In genomic region chr6:126938853-126939486, GRCm38 (mm10) we compare ENCODE assay signal across 8 mouse cellular contexts. TPM values are rescaled to one million over a fixed set of nuclear protein-coding genes. Genes with fewer than 3 reads are reported as not detected.
DNase-seq lines count a peak whose midpoint lies in the region; ATAC-seq lines count a peak whose summit lies in the region.

No protein-coding gene starts in this region.

- H3K4me3 ChIP-seq in liver, embryonic 13.5 days (replicated peaks): peak overlapping the region; percentile 91

- under 1% methylated on average over 31 of the region's 31 CpGs for WGBS in liver, embryonic 13.5 days (ENCODE audit: insufficient replicate concordance)

- peak overlapping the region; percentile 95 for H3K9ac ChIP-seq in liver, embryonic 13.5 days

- peak overlapping the region; percentile 88 for H3K27ac ChIP-seq in liver, embryonic 13.5 days

- H3K27me3 ChIP-seq in liver, embryonic 13.5 days: no peaks in the 10 kb centered on the region

- H3K9me3 ChIP-seq in liver, embryonic 13.5 days (replicated peaks): no peaks in the 10 kb centered on the region

- peak; percentile 19 for DNase-seq in embryo, embryonic 10.5 days (ENCODE audit: low spot score)
- no peak for DNase-seq in embryo, embryonic 11 days
- peak; percentile 1 for DNase-seq in thymus, postnatal 25 days
- DNase-seq in thymus, postnatal 4 days: no peak
- no peak for DNase-seq in liver, embryonic 13.5 days
- no peak for DNase-seq in layer of hippocampus, adult 9-10 months (ENCODE audit: low spot score)

- H3K4me2 ChIP-seq in liver, embryonic 13.5 days: peak overlapping the region; percentile 81

- H3K36me3 ChIP-seq in liver, embryonic 13.5 days: peaks cover 32% of the 10 kb centered on the region

- H3K4me1 ChIP-seq in liver, embryonic 13.5 days (replicated peaks): peaks cover 38% of the 10 kb centered on the region

- ATAC-seq in liver, embryonic 13.5 days (ENCODE audit: low read depth): peak; percentile 1; the same call in 1 of the 2 replicates
- ATAC-seq in monocyte, adult 5-6 weeks (replicated peaks; ENCODE audit: insufficient number of reproducible peaks, low FRiP score, low TSS enrichment, poor library complexity, severe bottlenecking): no peak
- no peak for ATAC-seq in granulocyte monocyte progenitor cell, adult 5-6 weeks (replicated peaks; ENCODE audit: poor library complexity, severe bottlenecking)

RNA-seq across cellular contexts. Expression of gene Rad51ap1, which starts 0.4 kb away (rescaled TPM):
- polyA plus RNA-seq in liver, embryonic 13.5 days (2015; fragmentation: Nextera tagmentation; extraction: Ambion mirVana): 59.0 and 67.3 TPM in 2 replicates
- total RNA-seq in monocyte, adult 5-6 weeks (2017): 1.9 to 2.0 TPM (median 1.9 TPM) in 3 replicates
- 45.2 and 51.5 TPM in 2 replicates for total RNA-seq in granulocyte monocyte progenitor cell, adult 5-6 weeks (2014; fragmentation: Nextera tagmentation)
- total RNA-seq in granulocyte monocyte progenitor cell, adult 5-6 weeks (2017): 140 and 161 TPM in 2 replicates

RNA-seq across cellular contexts. Expression of gene D6Wsu163e, which starts 0.8 kb away (rescaled TPM):
- polyA plus RNA-seq in liver, embryonic 13.5 days (2015; fragmentation: Nextera tagmentation; extraction: Ambion mirVana): 19.6 and 22.5 TPM in 2 replicates
- total RNA-seq in monocyte, adult 5-6 weeks (2017): 37.2 to 50.2 TPM (median 48.4 TPM) in 3 replicates
- total RNA-seq in granulocyte monocyte progenitor cell, adult 5-6 weeks (2014; fragmentation: Nextera tagmentation): 33.5 and 37.2 TPM in 2 replicates
- 40.2 and 51.9 TPM in 2 replicates for total RNA-seq in granulocyte monocyte progenitor cell, adult 5-6 weeks (2017)

RNA-seq across cellular contexts. Expression of gene Dyrk4, which starts 17.3 kb away (rescaled TPM):
- not detected in 2 replicates for polyA plus RNA-seq in liver, embryonic 13.5 days (2015; fragmentation: Nextera tagmentation; extraction: Ambion mirVana)
- not detected in 3 replicates for total RNA-seq in monocyte, adult 5-6 weeks (2017)
- not detected in 2 replicates for total RNA-seq in granulocyte monocyte progenitor cell, adult 5-6 weeks (2014; fragmentation: Nextera tagmentation)
- total RNA-seq in granulocyte monocyte progenitor cell, adult 5-6 weeks (2017): not detected in 2 replicates

Comparison
In these comparisons a context has a peak if more than half of its experiments do, and no peak if none do; other contexts are left out.
1. DNase-seq: peak in embryo, embryonic 10.5 days (single experiment) and thymus, postnatal 25 days (single experiment); none in embryo, embryonic 11 days (single experiment), thymus, postnatal 4 days (single experiment), liver, embryonic 13.5 days (single experiment) and layer of hippocampus, adult 9-10 months (single experiment).
2. RNA of gene Rad51ap1, which starts 0.4 kb away (total RNA-seq): 45.2 to 161 TPM in granulocyte monocyte progenitor cell, adult 5-6 weeks; 1.9 to 2.0 TPM in monocyte, adult 5-6 weeks; every median in the first group is over 10 times any median in the second.